Mouse (Mus musculus): Measurements from ENCODE around the gene Fstl3.

DNA sequence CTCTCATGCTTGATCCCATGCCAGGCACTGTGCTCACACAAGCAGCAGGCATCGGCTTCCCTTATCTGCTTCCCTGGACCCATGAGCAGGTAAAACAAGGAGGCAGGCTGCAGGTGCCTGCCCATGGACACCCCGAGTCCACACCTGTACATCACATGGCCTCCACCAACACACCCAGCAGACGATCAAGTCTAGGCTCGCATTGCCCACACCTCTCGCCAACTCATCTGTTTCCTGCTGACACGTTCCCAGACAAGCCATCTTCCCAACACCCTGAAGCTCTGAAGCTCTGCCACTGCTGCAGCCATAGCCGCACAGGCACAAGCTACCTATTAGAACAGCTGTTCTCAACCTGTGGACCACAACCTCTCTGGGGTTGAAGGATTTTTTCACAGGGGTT lies 12.8 kb upstream of the Fstl3 start:
- TF ChIP-seq EP300 (IDR thresholded peaks at IDR 0.05; ENCODE audit: low read depth) = no peak
- no peak for TF ChIP-seq CTCF (IDR thresholded peaks at IDR 0.05; ENCODE audit: low read depth)

All from liver, postnatal 0 days (tissue).